Mouse (Mus musculus) heart, adult 9 months (tissue): ENCODE measurements around the gene Ksr2.

Experiments
- DNase-seq, 2 experiments: peaks; one replicate each; pipeline ENCODE4 v3.0.0; 2022; ENCODE audit warnings: low spot score in 2 of 2

Gene Ksr2

GRCm38 (mm10) chr5:117779175-117779574 is 365.4 kb downstream of the Ksr2 start:
- DNase-seq = peak in 1 of 2 experiments; percentile 6

DNA sequence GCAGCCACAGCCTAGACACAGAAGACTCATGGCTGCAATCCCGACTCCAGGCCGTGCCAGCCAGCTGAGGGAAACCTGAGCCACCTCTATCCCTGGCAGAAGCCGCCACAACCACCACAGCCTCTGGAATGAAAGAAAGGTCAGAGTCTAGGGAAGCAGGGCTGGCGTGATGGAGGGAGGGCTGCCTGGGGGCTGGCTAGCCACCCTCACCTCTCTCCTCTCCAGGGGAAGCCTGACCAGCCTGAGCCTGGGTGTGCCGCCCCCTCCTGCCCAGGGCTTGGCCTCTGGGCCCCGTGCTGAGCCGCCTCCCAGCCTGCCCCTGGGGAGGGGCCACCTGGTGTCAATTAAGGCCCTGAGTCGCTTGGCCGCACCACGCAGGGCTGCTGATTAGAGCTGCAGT is 366.9 kb downstream of the Ksr2 start, which contains the start of gene Nos1:
Gene Nos1 (plus strand): TSS at position 352 of the 400 bp plus-strand sequence.
- DNase-seq = peak in 1 of 2 experiments; percentile 14

- DNase-seq = no peak
Observed at GRCm38 (mm10) chr5:117781178-117781577, 367.4 kb downstream of the Ksr2 start.

DNA sequence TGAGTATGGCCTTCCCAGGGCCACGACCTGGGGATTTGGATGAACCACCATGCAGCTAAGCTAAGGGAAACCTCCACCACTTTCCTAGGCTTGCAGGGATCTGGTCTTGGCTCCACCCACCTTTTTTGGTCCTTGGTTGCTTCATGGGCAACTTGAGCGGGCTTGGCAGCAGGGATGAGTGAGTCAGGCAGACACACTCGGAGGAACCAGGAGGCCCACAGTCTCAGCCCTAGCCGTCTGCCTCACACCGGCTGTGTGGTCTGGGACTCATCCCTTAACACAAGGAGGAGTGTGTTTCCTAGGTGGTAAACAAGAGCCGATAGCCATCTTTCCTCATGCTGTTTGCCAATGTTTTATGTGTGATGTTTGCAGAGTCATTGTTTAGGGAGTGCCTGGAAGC is 376.3 kb downstream of the Ksr2 start:
- no peak for DNase-seq

DNA sequence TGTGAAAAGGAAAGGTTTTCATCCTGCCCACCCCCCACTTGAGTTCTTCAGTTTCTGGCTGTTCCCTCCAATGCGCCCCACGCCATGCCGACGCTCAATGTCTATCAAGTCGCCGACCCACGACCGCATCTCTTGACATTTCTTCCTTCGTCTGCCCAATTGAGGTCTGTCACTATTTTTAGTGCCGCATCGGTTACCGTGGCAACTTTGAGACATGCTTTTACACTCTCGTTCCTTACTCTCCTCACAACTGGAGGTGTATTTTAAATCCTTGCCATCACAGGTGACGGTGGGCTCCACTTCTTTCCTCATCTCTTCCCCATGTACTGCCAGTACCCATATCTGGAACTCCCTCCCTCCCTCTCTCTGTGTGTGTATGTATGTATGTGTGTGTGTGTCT is 378.1 kb downstream of the Ksr2 start:
- DNase-seq = no peak

- no peak for DNase-seq
Observed at GRCm38 (mm10) chr5:117800849-117801248, 387.0 kb downstream of the Ksr2 start.

DNA sequence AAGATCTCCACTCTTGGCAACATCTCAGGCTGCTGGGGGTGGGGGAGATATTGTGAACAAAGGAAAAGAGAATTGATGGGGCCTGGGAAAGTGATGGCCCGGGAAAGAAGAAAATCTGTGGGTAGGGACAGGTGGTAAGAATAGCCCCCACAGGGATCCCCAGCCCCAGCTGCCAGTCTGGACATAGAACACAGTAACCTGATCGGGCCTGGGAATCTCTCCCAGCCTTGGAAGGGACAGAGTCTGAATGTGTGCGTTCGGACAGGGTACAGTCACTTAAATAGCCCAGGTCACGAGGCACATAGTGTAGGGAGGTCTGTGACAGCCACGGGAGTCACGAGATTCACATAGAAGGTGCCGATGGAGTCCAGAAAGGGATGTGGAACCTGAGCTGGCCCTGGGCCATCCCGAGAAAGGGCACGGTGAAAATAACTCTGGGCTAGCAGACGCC is 388.3 kb downstream of the Ksr2 start:
- DNase-seq = peak; percentile 28 to 38

DNA sequence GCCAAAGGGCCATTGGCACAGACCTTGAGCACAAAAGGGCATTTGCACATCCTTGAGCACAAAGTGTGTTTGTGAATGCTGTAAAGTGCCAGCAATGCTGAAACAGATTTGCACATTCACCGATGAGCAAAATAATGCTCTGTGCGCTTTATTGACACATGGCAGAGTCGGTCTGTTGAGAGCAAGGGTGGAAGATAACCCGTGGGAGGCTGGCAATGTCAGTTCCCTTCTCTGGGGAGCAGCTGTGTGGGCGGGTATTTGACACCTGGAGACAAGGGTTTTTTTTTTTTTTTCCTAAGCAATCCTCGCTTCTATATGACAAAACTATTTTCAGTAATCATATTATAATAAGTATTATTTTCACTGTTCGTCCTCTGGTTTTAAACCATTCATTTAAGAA is 389.8 kb downstream of the Ksr2 start:
- no peak for DNase-seq

DNA sequence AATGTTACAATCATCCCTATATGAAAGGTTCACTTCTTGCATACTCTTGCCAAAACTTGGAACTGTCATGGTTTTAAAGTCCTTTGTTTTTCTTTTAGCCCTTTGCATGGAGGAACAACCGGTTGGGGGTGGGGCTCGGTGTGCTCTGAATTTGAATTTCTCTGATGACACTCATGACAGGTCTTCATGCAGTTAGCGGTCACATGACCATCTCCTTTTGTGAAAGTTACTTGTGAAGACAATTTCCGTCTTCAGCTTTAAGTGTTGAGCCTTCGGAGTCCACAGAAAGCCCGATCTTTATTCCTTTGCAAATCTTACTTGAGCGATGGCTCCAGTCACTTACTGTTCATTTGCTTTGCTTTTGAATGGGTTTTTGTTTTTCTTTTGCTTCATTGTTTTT is 397.1 kb downstream of the Ksr2 start:
- no peak for DNase-seq

DNA sequence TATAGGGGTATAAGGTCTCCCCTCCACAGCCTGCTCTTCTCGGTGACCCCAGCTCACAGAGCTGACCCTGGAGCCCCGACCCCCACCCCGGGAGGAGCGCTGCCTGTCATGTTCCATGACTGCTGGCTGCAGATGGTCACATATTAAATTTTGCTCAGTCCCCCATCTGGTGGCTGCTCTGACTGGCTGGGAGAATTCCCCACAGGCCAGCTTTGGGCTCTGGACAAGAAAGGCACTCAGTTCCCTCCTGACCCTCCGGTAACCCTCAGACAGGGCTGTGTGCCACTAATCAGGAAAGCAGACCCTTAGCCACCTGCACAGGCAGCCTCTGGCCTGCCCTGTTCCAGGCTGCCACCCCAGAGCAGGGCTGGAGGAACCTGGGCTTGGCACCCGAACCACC is 405.0 kb downstream of the Ksr2 start:
- DNase-seq = no peak

DNA sequence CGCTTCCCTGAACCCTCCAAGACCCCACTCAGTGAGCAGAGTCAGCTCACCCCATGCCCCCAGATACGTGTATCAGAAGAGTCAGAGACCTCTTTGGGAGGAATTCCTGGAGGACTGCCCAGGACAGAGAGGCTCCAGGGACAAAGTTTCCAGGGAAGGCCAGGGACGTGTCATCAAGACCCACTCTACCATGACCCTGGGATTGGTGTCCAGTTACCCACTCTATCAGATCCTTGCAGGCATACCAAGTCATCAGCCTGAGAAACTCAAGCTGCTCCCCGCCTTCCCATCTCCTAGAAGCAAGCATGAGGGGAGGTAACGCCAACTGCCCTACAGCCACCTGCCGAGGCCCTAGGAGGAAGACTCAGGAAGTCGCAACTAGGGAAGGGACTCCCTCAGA is 406.6 kb downstream of the Ksr2 start:
- DNase-seq = no peak

DNA sequence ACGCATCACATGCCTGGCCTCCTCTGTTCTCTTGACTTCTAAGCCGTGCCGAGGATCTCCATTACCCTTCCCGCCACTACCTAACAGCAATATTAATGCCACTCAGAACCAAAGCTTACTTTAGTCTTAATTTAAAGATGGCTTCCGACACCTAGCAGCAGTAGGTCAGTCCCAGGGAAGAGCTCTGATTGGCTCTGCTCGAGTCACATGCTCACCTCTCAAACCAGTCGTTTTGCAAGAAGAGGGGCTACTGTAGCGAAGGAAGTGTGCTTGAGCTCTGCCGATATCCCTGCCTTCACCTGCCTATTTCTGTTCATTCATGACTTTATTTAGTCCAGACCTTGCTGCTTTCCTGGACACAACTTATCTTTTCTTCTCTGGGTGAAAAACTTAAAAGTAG is 410.0 kb downstream of the Ksr2 start:
- DNase-seq = no peak

DNA sequence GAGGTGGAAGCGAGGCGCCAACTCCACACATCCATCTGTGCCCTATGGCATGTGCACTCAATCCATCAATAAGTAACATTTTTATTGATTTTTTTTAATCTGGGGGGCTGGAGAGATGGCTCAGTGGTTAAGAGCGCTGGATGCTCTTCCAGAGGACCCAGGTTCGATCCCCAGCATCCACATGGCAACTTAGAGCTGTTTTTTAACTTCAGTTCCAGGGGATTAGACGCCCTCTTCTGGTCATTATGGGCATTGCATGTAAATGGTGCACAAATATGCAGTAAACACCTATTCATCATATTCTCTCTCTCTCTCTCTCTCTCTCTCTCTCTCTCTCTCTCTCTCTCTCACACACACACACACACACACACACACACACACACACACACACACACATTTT is 410.7 kb downstream of the Ksr2 start:
- DNase-seq = no peak
